Mouse (Mus musculus) forebrain, embryonic 12.5 days (tissue): ENCODE data around the gene Ppp1r21. TPM values are rescaled to one million over a fixed set of nuclear protein-coding genes. Genes with fewer than 3 reads are reported as not detected.

ENCODE experiments used
- ATAC-seq: fragments of 200-750 bp; cut with Nextera tagmentation; 2 replicates; pipeline ENCODE4 v1.8.0; 2017; ENCODE audit warnings: moderate TSS enrichment; ENCODE audit not compliant: low FRiP score
- H3K27ac ChIP-seq: fragments of 300-500 bp; sonication (generic); 2 replicates; pipeline ENCODE4 v1.5.1; 2016; ENCODE audit warnings: mild to moderate bottlenecking
- H3K27me3 ChIP-seq: fragments of 300-500 bp; sonication (generic); 2 replicates; pipeline ENCODE4 v1.6.1; 2016; ENCODE audit warnings: mild to moderate bottlenecking
- H3K36me3 ChIP-seq: fragments of 300-500 bp; sonication (generic); replicated peaks from 2 replicates; pipeline ENCODE4 v1.6.1; 2016; ENCODE audit warnings: mild to moderate bottlenecking
- H3K4me1 ChIP-seq: fragments of 300-500 bp; sonication (generic); 2 replicates; pipeline ENCODE4 v1.6.1; 2016
- H3K4me2 ChIP-seq: fragments of 300-500 bp; sonication (generic); 2 replicates; pipeline ENCODE4 v1.6.1; 2016; ENCODE audit warnings: mild to moderate bottlenecking, moderate library complexity
- H3K4me3 ChIP-seq: fragments of 300-500 bp; sonication (generic); replicated peaks from 2 replicates; pipeline ENCODE4 v1.5.1; 2016; ENCODE audit warnings: mild to moderate bottlenecking
- H3K9ac ChIP-seq: fragments of 300-500 bp; sonication (generic); 2 replicates; pipeline ENCODE4 v1.6.1; 2016; ENCODE audit warnings: mild to moderate bottlenecking
- H3K9me3 ChIP-seq: fragments of 300-500 bp; sonication (generic); 2 replicates; pipeline ENCODE4 v1.6.1; 2016
- WGBS: fragments of 180-500 bp; shearing (Covaris S2); methylation state at CpG from one replicate; pipeline ENCODE4 v1.1.7; 2016; 5-methylcytosine and 5-hydroxymethylcytosine counted together
- polyA plus RNA-seq: library from polyadenylated mRNA; unstranded; fragments of >200 nt; fragmentation: Nextera tagmentation; extraction: Ambion mirVana; gene quantifications from 2 replicates; pipeline ENCODE4 v1.2.1, GENCODE M21; 2016

Gene Ppp1r21
- polyA plus RNA-seq, 1 experiment from 2014 or later = 20.8 TPM

- Histone ChIP-seq H3K36me3 (peaks cover 62% of the 10 kb centered on the region), H3K9me3 (0 out of 2 replicates have a peak, but pooled peaks cover 2% of the 10 kb centered on the region), H3K4me1 (no peaks in the 10 kb centered on the region), H3K4me3 (no peak overlapping the region), H3K27ac (no peak overlapping the region), H3K9ac (no peak overlapping the region), H3K4me2 (no peak overlapping the region), H3K27me3 (no peaks in the 10 kb centered on the region)
- WGBS = 90% methylated on average over 8 of the region's 8 CpGs
- ATAC-seq = no peak
These were observed 53.5 kb downstream of the Ppp1r21 start for GRCm38 (mm10) chr17:88583411-88583810.

GRCm38 (mm10) chr17:88587371-88587770 lies 57.5 kb downstream of the Ppp1r21 start:
- H3K9ac ChIP-seq = no peak overlapping the region
- WGBS = 84% methylated on average over 15 of the region's 15 CpGs
- H3K4me1 ChIP-seq = no peaks in the 10 kb centered on the region
- peaks cover 53% of the 10 kb centered on the region for H3K36me3 ChIP-seq
- ATAC-seq = no peak
- no peaks in the 10 kb centered on the region for H3K27me3 ChIP-seq
- no peak overlapping the region for H3K4me3 ChIP-seq
- no peak overlapping the region for H3K4me2 ChIP-seq
- H3K27ac ChIP-seq = no peak overlapping the region
- H3K9me3 ChIP-seq = 0 out of 2 replicates have a peak, but pooled peaks cover 2% of the 10 kb centered on the region

DNA sequence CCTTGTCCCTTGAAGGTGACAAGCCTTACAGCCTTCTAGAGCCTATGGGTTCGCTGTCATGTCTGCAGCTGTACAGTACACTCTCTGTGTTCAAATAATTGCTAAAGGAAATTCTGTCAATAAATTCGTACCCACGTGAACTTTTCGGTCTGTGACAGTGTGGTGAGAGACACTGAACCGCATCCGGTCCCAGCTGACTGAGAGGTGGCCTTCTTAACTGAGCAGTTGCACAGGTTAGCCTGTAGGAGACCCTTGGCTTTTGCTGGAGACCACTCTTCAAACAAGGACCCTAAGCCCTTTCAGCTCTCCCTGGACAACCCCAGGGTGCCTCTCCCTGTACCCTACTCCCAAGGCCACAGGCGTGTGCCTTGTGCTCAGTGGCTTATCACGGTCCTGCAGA lies 58.3 kb downstream of the Ppp1r21 start:
- peaks cover 51% of the 10 kb centered on the region for H3K36me3 ChIP-seq
- H3K27me3 ChIP-seq = no peaks in the 10 kb centered on the region
- ATAC-seq = no peak
- no peak overlapping the region for H3K4me2 ChIP-seq
- no peaks in the 10 kb centered on the region for H3K4me1 ChIP-seq
- H3K9me3 ChIP-seq = 0 out of 2 replicates have a peak, but pooled peaks cover 2% of the 10 kb centered on the region
- H3K4me3 ChIP-seq = no peak overlapping the region
- H3K9ac ChIP-seq = no peak overlapping the region
- H3K27ac ChIP-seq = no peak overlapping the region
- 91% methylated on average over 8 of the region's 8 CpGs for WGBS

DNA sequence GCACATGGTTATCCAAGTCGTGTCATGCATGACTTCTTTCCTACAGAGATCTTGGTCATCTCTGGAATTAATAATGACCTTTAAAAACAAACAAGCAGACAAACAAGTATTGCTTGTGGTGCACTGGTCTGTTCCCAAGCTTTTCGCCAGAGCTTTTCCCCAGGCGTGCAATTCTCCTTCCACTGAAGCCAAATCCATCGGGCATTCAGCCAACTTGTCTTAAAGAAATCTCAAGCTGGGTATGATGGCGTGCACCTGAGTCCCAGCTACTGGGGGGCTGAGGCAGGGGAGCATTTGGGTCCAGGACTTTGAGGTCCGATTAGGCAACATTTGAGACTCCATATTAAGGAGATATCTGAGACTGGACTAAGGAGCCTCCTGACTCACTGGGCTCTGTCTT lies 60.3 kb downstream of the Ppp1r21 start:
- Histone ChIP-seq H3K9me3 (no peaks in the 10 kb centered on the region), H3K4me1 (no peaks in the 10 kb centered on the region), H3K9ac (no peak overlapping the region), H3K4me2 (no peak overlapping the region), H3K27me3 (no peaks in the 10 kb centered on the region), H3K36me3 (peaks cover 32% of the 10 kb centered on the region), H3K27ac (no peak overlapping the region), H3K4me3 (no peak overlapping the region)
- ATAC-seq = no peak
- WGBS = 82% methylated on average over 6 of the region's 6 CpGs

- H3K9me3 ChIP-seq = no peaks in the 10 kb centered on the region
- no peak overlapping the region for H3K27ac ChIP-seq
- H3K36me3 ChIP-seq = no peaks in the 10 kb centered on the region
- WGBS = 85% methylated on average over 4 of the region's 4 CpGs
- no peak overlapping the region for H3K4me3 ChIP-seq
- ATAC-seq = no peak
- H3K9ac ChIP-seq = no peak overlapping the region
- no peaks in the 10 kb centered on the region for H3K27me3 ChIP-seq
- peaks cover 16% of the 10 kb centered on the region for H3K4me1 ChIP-seq
- no peak overlapping the region for H3K4me2 ChIP-seq
These were observed 65.2 kb downstream of the Ppp1r21 start for GRCm38 (mm10) chr17:88595071-88595470.

DNA sequence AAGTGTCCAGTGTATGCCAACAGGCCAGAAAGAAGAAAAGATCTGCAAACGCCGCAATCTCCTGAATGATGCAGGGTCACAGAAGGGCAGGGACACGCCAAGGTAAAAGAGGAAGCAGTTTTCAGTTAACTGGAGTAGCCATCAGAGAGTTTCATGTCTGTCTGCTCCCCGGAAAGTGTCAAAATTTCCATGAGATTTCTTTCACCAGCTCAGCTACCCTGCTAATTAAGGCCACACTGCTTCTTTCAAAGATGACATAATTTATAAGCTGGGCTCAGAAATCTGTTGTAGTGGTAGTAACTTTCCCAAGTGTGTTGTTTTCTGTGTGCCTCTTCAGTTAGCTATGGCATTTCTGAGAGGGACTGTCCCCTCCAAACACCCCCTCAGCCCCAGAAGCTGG lies 66.2 kb downstream of the Ppp1r21 start:
- no peak overlapping the region for H3K4me2 ChIP-seq
- no peak for ATAC-seq
- no peaks in the 10 kb centered on the region for H3K27me3 ChIP-seq
- no peaks in the 10 kb centered on the region for H3K36me3 ChIP-seq
- peaks cover 16% of the 10 kb centered on the region for H3K4me1 ChIP-seq
- H3K4me3 ChIP-seq = no peak overlapping the region
- no peak overlapping the region for H3K27ac ChIP-seq
- WGBS = 67% methylated on average over 4 of the region's 4 CpGs
- H3K9me3 ChIP-seq = no peaks in the 10 kb centered on the region
- H3K9ac ChIP-seq = no peak overlapping the region

DNA sequence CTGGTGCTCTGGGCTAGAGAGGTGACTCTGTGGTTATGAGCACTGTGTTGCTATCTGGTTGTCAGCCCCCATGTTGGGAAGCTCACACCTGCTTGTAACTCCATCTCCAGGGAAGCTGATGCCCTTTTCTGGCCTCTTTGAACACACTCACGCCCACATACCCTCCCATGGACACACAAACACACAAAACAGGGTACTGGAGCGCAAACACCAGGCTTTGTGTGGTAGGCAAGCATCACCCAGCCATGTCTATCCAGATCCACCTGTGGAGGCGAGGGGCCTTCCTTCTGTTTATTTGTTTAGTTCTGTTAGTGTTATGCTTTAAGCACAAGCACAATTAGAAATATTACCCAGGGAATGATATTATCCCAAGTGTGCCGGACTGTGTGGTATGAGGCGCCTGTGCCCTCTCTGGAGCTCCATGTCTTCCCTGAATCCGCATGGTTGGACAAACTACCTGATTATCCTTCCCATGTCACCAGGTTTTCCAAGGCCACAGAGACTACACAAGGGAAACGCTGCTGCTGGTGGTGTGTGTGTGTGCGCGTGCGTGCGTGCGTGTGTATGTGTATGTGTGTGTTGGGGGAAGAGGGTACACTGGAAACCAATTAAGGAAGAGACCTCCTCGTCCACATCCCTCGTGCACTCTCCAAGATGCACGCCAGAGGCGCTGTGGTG lies 66.8 kb downstream of the Ppp1r21 start:
- H3K4me2 ChIP-seq = peak overlapping the region; percentile 76
- ATAC-seq = no peak
- peak overlapping the region; percentile 59 for H3K9ac ChIP-seq

DNA sequence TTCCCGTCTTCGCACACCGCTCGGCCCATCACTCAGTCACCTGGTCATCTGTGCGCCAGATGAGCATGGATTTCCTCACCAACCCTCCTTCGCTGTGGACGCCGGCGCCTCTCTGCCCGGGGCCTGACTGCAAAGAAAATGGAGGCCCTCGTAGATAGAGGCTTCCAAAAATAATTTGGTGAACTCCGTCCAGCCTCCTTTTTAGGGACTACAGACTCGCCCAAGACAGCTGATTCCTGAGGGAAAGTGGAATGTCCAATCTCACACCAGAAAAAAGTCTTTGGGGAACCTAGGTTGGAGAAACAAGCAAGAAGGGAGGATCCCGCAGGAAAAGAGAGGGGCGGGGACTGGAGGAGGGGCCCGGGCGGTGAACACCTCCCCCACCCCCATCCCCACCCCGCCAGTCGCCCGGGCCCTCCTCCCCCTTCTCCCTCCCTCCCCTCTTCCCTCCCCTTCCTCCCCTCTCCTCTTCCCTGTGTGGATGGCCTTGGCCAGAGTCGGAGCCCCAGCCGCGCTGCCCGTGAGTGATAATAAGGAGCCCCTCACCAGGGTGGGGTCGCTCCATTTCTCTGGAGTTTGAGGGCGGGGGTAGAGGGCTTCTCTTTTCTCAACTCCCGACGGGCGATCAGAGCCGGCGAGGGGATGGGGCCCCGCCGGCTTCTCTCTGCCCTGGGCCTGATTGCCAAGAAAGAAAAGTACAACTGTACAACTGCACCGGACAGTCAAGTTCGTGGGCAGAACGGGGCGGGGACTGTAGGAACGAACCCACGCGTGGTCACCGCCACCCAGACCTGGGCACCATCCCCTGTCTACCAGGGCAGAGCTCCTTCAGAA lies 67.5 kb downstream of the Ppp1r21 start, which contains the start of gene Ston1:
Gene Ston1 (plus strand): TSS at position 463 of the 834 bp plus-strand sequence.
- peak within 1 kb of the TSS; percentile 59 for H3K9ac ChIP-seq
- H3K9me3 ChIP-seq = no peaks in the 10 kb centered on the region
- peak within 1 kb of the TSS; percentile 82 for H3K27ac ChIP-seq
- no peaks in the 10 kb centered on the region for H3K36me3 ChIP-seq
- peak; percentile 92 for ATAC-seq
- WGBS = under 1% methylated on average over 34 of the region's 41 CpGs
- H3K4me1 ChIP-seq = peaks cover 16% of the 10 kb centered on the region
- no peaks in the 10 kb centered on the region for H3K27me3 ChIP-seq
- H3K4me3 ChIP-seq = peak within 1 kb of the TSS; percentile 46
- H3K4me2 ChIP-seq = peak within 1 kb of the TSS; percentile 76

More for the DNA sequence above, 66.8 kb downstream of the Ppp1r21 start:
- H3K9me3 ChIP-seq = no peaks in the 10 kb centered on the region
- H3K27me3 ChIP-seq = no peaks in the 10 kb centered on the region
- WGBS = 29% methylated on average over 16 of the region's 16 CpGs
- H3K4me3 ChIP-seq = peak overlapping the region; percentile 46
- H3K4me1 ChIP-seq = peaks cover 16% of the 10 kb centered on the region
- H3K27ac ChIP-seq = peak overlapping the region; percentile 82
- no peaks in the 10 kb centered on the region for H3K36me3 ChIP-seq

DNA sequence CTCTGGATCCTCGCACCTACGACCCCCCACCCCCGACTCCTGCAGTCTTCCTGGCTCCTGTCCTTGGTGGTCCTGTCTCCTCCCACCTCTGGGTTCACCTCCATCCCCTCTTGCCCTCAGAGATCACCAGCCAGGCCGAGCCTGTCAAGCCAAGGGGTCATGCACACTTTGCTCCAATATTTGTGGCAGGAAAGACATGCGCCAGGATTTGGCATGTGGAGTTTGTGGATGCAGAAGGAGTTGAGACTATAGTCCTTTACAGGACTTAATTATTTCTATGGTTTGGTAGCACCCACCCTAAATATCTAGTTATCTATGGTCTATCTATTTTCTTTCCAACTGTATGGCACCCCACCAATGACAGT lies 68.1 kb downstream of the Ppp1r21 start:
- peak overlapping the region; percentile 46 for H3K4me3 ChIP-seq
- 10% methylated on average over 5 of the region's 5 CpGs for WGBS
- no peaks in the 10 kb centered on the region for H3K27me3 ChIP-seq
- H3K36me3 ChIP-seq = no peaks in the 10 kb centered on the region
- no peak overlapping the region for H3K27ac ChIP-seq
- H3K4me1 ChIP-seq = peaks cover 16% of the 10 kb centered on the region
- ATAC-seq = no peak
- H3K4me2 ChIP-seq = peak overlapping the region; percentile 76
- no peaks in the 10 kb centered on the region for H3K9me3 ChIP-seq
- H3K9ac ChIP-seq = peak overlapping the region; percentile 59

- Histone ChIP-seq H3K9me3 (no peaks in the 10 kb centered on the region), H3K4me1 (peaks cover 16% of the 10 kb centered on the region), H3K4me3 (no peak overlapping the region), H3K27ac (peak overlapping the region; percentile 21; the same call in 1 of the 2 replicates), H3K9ac (peak overlapping the region; percentile 29; the same call in 1 of the 2 replicates), H3K4me2 (peak overlapping the region; percentile 76), H3K36me3 (no peaks in the 10 kb centered on the region), H3K27me3 (no peaks in the 10 kb centered on the region)
- WGBS = 18% methylated on average over 14 of the region's 14 CpGs
- no peak; the same call in 1 of the 2 replicates for ATAC-seq
These were observed 68.9 kb downstream of the Ppp1r21 start for GRCm38 (mm10) chr17:88598570-88599368.

GRCm38 (mm10) chr17:88600492-88601026 lies 70.6 kb downstream of the Ppp1r21 start:
- 95% methylated on average over 8 of the region's 8 CpGs for WGBS
- ATAC-seq = no peak
- Histone ChIP-seq H3K9ac (no peak overlapping the region), H3K27ac (no peak overlapping the region), H3K9me3 (no peaks in the 10 kb centered on the region), H3K4me1 (peaks cover 16% of the 10 kb centered on the region), H3K27me3 (no peaks in the 10 kb centered on the region), H3K36me3 (no peaks in the 10 kb centered on the region), H3K4me3 (no peak overlapping the region), H3K4me2 (no peak overlapping the region)

DNA sequence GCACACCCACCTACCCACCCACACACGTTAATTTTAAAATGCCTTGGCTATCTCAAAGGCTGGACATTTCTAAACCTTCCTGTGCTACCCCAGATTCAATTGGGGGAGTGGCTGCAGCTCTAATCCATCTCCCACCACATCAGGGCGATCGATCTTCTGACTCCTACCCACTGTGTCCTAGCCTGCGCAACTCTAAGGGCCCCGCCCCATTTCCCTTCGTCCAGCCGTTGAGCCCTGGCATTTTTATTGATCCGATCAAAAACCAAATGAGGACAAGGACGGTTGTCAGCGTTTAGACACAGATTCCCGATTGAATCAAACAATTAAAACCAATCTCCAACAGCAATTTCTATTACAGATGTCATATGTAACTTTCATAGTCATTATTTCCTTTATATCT lies 74.0 kb downstream of the Ppp1r21 start:
- no peaks in the 10 kb centered on the region for H3K27me3 ChIP-seq
- 93% methylated on average over 11 of the region's 11 CpGs for WGBS
- peaks cover 6% of the 10 kb centered on the region for H3K4me1 ChIP-seq
- ATAC-seq = no peak
- H3K36me3 ChIP-seq = no peaks in the 10 kb centered on the region
- H3K27ac ChIP-seq = no peak overlapping the region
- H3K4me2 ChIP-seq = no peak overlapping the region
- no peak overlapping the region for H3K9ac ChIP-seq
- H3K4me3 ChIP-seq = no peak overlapping the region
- no peaks in the 10 kb centered on the region for H3K9me3 ChIP-seq
